Comparison of ENCODE assay signal across 12 mouse cellular contexts in the genomic region with DNA sequence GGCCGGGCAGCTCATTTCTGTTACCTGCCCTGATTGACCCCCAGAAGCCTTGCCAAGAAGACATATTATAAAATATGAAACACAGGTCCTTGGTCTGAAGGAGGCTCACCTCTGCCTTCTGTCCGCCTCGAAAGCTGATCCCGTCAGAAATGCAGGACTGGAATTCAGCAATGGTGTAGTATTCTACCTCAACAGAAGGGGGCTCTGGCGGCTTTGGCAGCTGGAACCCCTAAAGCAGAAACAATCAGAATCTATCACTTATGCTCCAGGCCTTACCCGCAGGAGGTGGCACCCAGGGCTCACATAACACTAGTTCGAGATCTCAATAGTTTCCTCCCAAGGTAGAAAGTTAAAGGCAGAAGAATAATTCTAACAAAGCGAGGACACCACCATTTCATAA.
DNase-seq lines count a peak whose midpoint lies in the region; ATAC-seq and TF ChIP-seq lines count a peak whose summit lies in the region.
"Had no signal": no experiment of that assay in that cellular context is flagged by ENCODE, and none has a peak within 500 bp of the region (broad histone marks: within the 10 kb centered on the region; RNA-seq: fewer than 3 reads in every experiment).

No protein-coding gene starts in this region.

- no peak overlapping the region for H3K27ac ChIP-seq in heart, adult 2 months
- no peak overlapping the region for H3K27ac ChIP-seq in heart, embryonic 10.5 days
- H3K27ac ChIP-seq in midbrain, embryonic 14.5 days (replicated peaks; ENCODE audit: low read depth, low read length), result no peak overlapping the region
- no peak overlapping the region for H3K27ac ChIP-seq in midbrain, embryonic 16.5 days (ENCODE audit: low read length)
- H3K27ac ChIP-seq: macrophage had no signal

- no peak overlapping the region for H3K9ac ChIP-seq in heart, adult 2 months (ENCODE audit: low read depth, low read length)
- no peak overlapping the region for H3K9ac ChIP-seq in midbrain, embryonic 14.5 days (replicated peaks; ENCODE audit: low read length)
- no peak overlapping the region for H3K9ac ChIP-seq in midbrain, embryonic 16.5 days (ENCODE audit: low read depth, low read length)

- intact Hi-C loops in heart, adult 2 months (cut with DNase I), result loop anchor here (10.0 kb wide), 1 partner anchor 235 kb away; no protein-coding TSS in a partner anchor

- H3K9me3 ChIP-seq in heart, embryonic 10.5 days, result no peaks in the 10 kb centered on the region
- H3K9me3 ChIP-seq in midbrain, embryonic 14.5 days (ENCODE audit: control insufficient read depth, low read length), result no peaks in the 10 kb centered on the region
- H3K9me3 ChIP-seq in midbrain, embryonic 16.5 days (replicated peaks; ENCODE audit: control insufficient read depth, low read length, poor library complexity, severe bottlenecking), result no peaks in the 10 kb centered on the region

- no peaks in the 10 kb centered on the region for H3K79me2 ChIP-seq in heart, adult 2 months (replicated peaks; ENCODE audit: control insufficient read depth, insufficient read depth, low read length)

- no peaks in the 10 kb centered on the region for H3K27me3 ChIP-seq in heart, adult 2 months (ENCODE audit: control insufficient read depth, insufficient read depth, low read length)
- no peaks in the 10 kb centered on the region for H3K27me3 ChIP-seq in heart, embryonic 10.5 days (ENCODE audit: insufficient read depth, poor library complexity, severe bottlenecking)
- no peaks in the 10 kb centered on the region for H3K27me3 ChIP-seq in midbrain, embryonic 14.5 days (ENCODE audit: control insufficient read depth, insufficient read depth, low read length)
- H3K27me3 ChIP-seq in midbrain, embryonic 16.5 days (ENCODE audit: control insufficient read depth, insufficient read depth, low read depth, low read length), result no peaks in the 10 kb centered on the region
- H3K27me3 ChIP-seq: Patski had no signal

- TF ChIP-seq CTCF in heart, adult 2 months (IDR thresholded peaks at IDR 0.05), result peak; percentile 73

- no peak overlapping the region for H3K4me3 ChIP-seq in heart, adult 2 months
- H3K4me3 ChIP-seq in heart, embryonic 10.5 days, result no peak overlapping the region
- H3K4me3 ChIP-seq in midbrain, embryonic 14.5 days (replicated peaks; ENCODE audit: low read depth, low read length), result no peak overlapping the region
- H3K4me3 ChIP-seq in midbrain, embryonic 16.5 days (ENCODE audit: low read depth, low read length), result no peak overlapping the region

- no peak for ATAC-seq in midbrain, embryonic 14.5 days (ENCODE audit: low FRiP score, low TSS enrichment)
- no peak for ATAC-seq in midbrain, embryonic 16.5 days
- no peak for ATAC-seq in megakaryocyte-erythroid progenitor cell, adult 5-6 weeks (replicated peaks; ENCODE audit: low FRiP score, low TSS enrichment, poor library complexity, severe bottlenecking)
- ATAC-seq: Patski had no signal

- DNase-seq in heart, adult 2 months, result no peak
- no peak for DNase-seq in heart, embryonic 10.5 days (ENCODE audit: low spot score)
- DNase-seq in midbrain, embryonic 14.5 days, result peak; percentile 55
- DNase-seq in embryo, embryonic 10.5 days (ENCODE audit: low spot score), result peak; percentile 60
- DNase-seq in retina, postnatal 1 day, result peak; percentile 63
- no peak for DNase-seq in cerebellum, postnatal 36 days
- DNase-seq: cerebellum, adult 18-20 months; right cerebral cortex, adult 18-20 months had no signal

- no peak overlapping the region for H3K4me2 ChIP-seq in midbrain, embryonic 14.5 days (ENCODE audit: low read length)
- no peak overlapping the region for H3K4me2 ChIP-seq in midbrain, embryonic 16.5 days (ENCODE audit: low read length)

- H3K4me1 ChIP-seq in heart, adult 2 months (ENCODE audit: control insufficient read depth, insufficient read depth, low read length), result 0 out of 2 replicates have a peak, but pooled peaks cover 2% of the 10 kb centered on the region
- H3K4me1 ChIP-seq in heart, embryonic 10.5 days, result peaks cover under 1% of the 10 kb centered on the region; the same call in 1 of the 2 replicates
- H3K4me1 ChIP-seq in midbrain, embryonic 14.5 days (ENCODE audit: control insufficient read depth, insufficient read depth, low read length), result no peaks in the 10 kb centered on the region
- no peaks in the 10 kb centered on the region for H3K4me1 ChIP-seq in midbrain, embryonic 16.5 days (ENCODE audit: control insufficient read depth, insufficient read depth, low read length)

- TF ChIP-seq EP300 in heart, adult 2 months (IDR thresholded peaks at IDR 0.05; ENCODE audit: insufficient read depth, low read depth, low read length), result no peak

- 69% methylated on average over 8 of the region's 8 CpGs for WGBS in heart, adult 2 months
- 62% methylated on average over 8 of the region's 8 CpGs for WGBS in heart, embryonic 10.5 days
- 45% methylated on average over 8 of the region's 8 CpGs for WGBS in midbrain, embryonic 14.5 days
- WGBS in midbrain, embryonic 16.5 days, result 47% methylated on average over 8 of the region's 8 CpGs

- no peak for TF ChIP-seq POLR2A in heart, adult 2 months (IDR thresholded peaks at IDR 0.05; ENCODE audit: insufficient read depth, low read depth, low read length)

- H3K36me3 ChIP-seq in heart, adult 2 months (ENCODE audit: control insufficient read depth, insufficient read depth, low read length), result no peaks in the 10 kb centered on the region
- peaks cover 92% of the 10 kb centered on the region for H3K36me3 ChIP-seq in heart, embryonic 10.5 days
- peaks cover 20% of the 10 kb centered on the region for H3K36me3 ChIP-seq in midbrain, embryonic 14.5 days (ENCODE audit: control insufficient read depth, insufficient read depth, low read length)
- peaks cover 11% of the 10 kb centered on the region for H3K36me3 ChIP-seq in midbrain, embryonic 16.5 days (ENCODE audit: control insufficient read depth, insufficient read depth, low read length)

Comparison
In these comparisons a context has a peak if more than half of its experiments do, and no peak if none do; other contexts are left out.
1. DNase-seq: peak in midbrain, embryonic 14.5 days (single experiment), embryo, embryonic 10.5 days (single experiment) and retina, postnatal 1 day (single experiment); none in heart, adult 2 months (0 of 2), heart, embryonic 10.5 days (single experiment) and cerebellum, postnatal 36 days (0 of 2).